Mouse (Mus musculus): ENCODE measurements around the gene Mafg.
"Not testable (repeated sequence)": the region's sequence is repeated elsewhere in the genome, so short reads cannot be mapped to it uniquely, and the experiment has no call there.

The Mafg gene

GRCm38 (mm10) chr11:120583937-120584336, 49.5 kb downstream of the Mafg start:
- DNase-seq: no peak

GRCm38 (mm10) chr11:120582982-120583293, 50.5 kb downstream of the Mafg start:
- DNase-seq: not testable (repeated sequence)

- no peak for DNase-seq
Observed at GRCm38 (mm10) chr11:120582268-120582981, 51.0 kb downstream of the Mafg start.

DNA sequence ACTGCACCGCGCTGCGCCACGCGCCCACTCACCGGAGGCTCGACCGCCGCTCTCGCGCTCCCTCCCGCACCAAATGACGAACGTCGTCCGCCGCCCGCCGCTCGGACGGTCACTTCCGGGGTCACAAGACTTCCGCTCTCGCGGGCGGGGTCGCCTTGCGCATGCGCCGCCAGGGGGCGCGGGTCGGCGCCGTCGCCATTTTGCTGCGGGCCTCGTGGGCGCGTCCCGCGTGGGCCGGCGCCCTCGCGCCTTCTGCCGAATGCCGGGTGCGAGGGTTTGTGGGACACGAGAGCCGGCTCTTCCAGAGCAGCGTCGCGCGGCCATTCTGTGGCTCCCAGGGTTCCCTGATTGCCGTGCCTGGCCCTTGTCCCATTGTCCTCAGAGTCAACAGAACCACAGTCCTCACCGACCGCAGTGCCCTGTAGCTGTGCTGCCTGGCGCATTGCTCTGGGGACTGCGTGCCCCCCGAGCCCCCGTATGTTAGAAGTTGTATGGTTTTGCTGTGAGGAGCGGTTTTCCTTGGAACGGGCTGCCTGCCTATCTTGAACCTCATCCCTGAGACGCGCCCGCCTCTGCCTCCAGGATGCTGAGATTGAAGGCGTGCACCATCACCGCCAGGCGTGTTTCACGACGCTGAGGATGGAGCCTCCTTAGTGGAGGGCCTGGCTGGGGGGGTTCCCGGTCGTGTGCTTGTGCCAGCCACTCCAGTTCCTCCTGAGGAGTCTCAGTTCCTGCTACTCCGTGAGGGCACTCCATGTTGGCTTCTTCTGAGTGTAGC, 51.7 kb downstream of the Mafg start, which contains the start of gene Arhgdia:
Arhgdia (minus strand) TSS at position 135 of the 778 bp plus-strand sequence.
- DNase-seq: peak; percentile 92

- no peak for DNase-seq
Observed at GRCm38 (mm10) chr11:120580871-120581331, 52.5 kb downstream of the Mafg start.

GRCm38 (mm10) chr11:120580190-120580589, 53.2 kb downstream of the Mafg start:
- DNase-seq: no peak

DNA sequence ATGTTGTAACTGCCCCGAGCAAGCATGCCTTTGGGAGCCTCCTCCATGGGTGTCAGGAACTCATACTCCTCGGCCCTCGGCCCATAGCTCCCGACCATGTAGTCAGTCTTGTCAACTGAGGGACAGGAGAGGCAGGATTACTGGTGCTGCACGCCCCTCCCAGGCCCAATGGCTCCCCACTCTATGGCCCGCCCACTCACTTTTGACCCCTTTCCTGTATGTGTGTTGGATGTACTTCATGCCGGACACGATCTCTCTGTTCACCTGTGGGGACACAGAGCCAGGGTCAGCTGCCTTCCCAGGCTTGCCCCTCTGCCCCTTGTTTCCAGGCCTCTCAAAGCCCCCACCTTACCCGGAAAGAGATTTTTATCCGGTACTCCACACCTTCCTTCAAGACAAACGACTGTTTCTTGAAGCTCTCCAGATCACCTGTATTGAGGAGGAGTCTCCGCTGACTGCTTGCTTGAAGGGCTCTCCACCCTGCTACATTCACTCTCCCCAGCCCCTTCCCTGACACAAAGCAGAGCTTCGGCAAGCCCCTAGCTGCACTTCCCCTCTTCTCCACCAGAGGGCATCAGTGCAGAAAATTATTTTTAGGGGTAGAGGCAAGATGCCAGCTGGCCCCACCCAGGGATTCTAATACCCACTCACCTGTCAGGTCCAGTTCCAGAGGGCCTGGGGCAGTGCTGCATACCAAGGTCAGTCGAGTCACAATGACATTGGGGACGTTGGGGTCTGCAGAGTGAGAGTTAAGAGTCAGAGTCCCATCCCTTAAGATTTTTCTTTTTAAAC, 53.9 kb downstream of the Mafg start:
- DNase-seq: peak; percentile 67

DNA sequence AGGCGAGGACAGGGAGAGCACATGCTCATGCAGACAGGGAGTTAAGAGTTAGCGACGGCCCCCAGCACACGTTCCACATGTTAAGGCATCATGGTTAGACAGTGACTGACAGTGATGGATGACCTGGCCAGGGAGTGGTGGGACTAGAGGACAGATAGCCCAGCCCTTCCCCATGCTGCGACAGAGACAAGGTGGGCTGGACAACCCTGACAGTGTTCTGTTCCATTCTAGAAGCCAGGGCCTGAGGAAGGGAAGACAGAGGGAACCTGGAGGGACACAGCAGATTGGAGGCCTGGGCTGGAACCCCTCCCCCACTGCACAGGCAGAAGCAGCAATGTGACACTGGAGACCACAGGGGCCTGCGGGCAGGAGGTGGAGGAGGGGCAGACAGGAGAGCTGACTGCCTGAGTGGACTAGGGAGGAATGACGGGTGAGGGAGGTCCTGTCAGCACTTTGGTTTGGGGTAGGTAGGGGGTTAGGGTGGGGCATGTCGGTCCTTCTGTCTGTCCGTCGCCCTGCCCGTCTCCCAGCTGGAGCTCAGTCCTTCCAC, 54.6 kb downstream of the Mafg start:
- DNase-seq: no peak

- no peak for DNase-seq
Observed at GRCm38 (mm10) chr11:120578024-120578693, 55.2 kb downstream of the Mafg start.

DNA sequence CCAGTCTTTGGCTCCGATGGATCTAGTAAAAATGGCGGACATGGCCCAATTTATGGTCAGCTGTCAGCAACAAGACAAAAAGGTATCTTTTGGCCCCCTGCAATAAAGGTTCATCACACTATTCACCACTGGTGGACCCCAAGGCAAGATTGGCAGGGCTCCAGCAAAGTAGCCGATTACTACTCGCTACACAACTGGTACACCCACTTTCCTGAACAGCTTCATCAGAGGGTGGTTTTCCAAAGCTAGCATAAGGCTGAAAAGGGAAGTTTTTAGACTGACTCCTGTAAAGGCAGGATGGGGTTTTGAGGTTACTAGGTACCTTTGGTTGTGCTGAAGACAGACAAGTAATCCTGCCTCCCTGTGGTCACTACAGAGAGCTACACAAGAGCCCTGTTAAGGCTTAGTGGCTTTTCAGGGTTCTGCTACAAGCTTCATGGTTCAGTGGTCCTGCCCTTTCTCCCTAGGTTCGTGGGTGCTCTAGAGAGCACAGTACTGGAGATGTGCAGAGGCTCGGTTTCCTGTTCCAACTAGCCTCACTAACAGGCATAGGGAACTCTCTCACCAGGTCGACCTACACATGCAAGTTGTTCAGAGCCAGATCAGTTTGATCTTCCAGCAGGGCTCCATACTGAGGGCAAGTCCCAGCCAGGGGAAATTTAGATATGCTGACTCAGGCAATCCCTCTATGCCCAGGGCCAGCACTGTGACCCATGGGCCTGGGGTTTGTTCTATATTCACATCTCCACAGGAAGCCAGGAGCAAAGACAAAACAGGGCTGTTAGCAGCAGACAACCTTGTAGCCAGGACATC, 56.0 kb downstream of the Mafg start:
- DNase-seq: no peak

DNA sequence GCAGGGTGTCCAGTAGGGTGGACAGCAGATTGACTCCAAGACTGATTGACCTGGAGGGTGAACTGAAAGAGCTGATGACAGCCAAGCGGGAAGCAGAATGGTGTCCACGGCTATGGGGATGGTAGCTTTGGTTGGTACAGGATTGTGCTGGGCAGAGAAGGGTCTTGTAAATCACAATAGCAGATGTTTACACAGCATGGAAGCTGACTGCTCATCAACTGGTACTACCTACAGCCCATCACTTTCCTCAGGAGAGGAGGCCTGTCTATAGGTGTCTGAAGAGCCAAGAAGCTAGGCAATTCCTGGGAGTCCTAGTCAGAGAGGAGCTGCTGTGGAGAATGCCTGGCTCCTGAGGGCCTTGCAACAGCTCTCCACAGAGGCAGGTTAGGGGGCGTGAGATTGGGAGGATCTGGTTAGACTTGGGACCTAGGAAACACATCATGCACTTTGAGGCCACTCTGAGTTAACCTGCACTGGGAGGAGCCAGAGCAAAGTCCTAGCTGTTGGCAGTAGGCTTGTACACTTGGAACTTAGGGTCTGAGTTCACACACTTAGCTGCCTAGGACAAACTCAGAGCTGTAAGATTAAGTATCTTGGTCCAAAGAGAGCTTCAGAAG, 56.9 kb downstream of the Mafg start:
- DNase-seq: no peak

- no peak for DNase-seq
Observed at GRCm38 (mm10) chr11:120575940-120576339, 57.5 kb downstream of the Mafg start.

Data from right cerebral cortex, adult 18-20 months (tissue).